Mouse (Mus musculus): Measurements from ENCODE around the gene Slc25a42. TPM values are rescaled to one million over a fixed set of nuclear protein-coding genes. Genes with fewer than 3 reads are reported as not detected.
A peak's percentile ranks its signal among the peaks of the same experiment; 100 is the strongest.

Slc25a42 gene
- total and polyA plus RNA-seq, 3 experiments: 0.63 to 3.0 (median 2.9) TPM

GRCm38 (mm10) chr8:70246622-70247021 lies 34.5 kb upstream of the Slc25a42 start:
- dilution Hi-C loops (cut with MboI; ENCODE audit: extremely low pct_ligation_motif_present, extremely low pct_unique_long_range_greater_than_20kb, low sequenced_read_pairs): no loop called here
- DNase-seq (ENCODE audit: extremely low read depth): no peak
- TF ChIP-seq IRF4 (IDR thresholded peaks at IDR 0.05; ENCODE audit: low read depth, low read length): no peak
- no peak for TF ChIP-seq JUND (conservative IDR thresholded peaks at IDR 0.05; ENCODE audit: low read depth, low read length)
- no peak for TF ChIP-seq SMC3 (IDR thresholded peaks at IDR 0.05; ENCODE audit: low read depth, low read length)
- no peak for TF ChIP-seq MAX (IDR thresholded peaks at IDR 0.05; ENCODE audit: low read length)
- TF ChIP-seq EP300 (IDR thresholded peaks at IDR 0.05; ENCODE audit: low read length): no peak
- TF ChIP-seq ETS1 (conservative IDR thresholded peaks at IDR 0.05; ENCODE audit: low read depth, low read length): no peak
- TF ChIP-seq ZC3H11A (IDR thresholded peaks at IDR 0.05; ENCODE audit: low read depth, low read length): no peak
- TF ChIP-seq HCFC1 (IDR thresholded peaks at IDR 0.05; ENCODE audit: low read depth, low read length): no peak
- TF ChIP-seq RAD21 (IDR thresholded peaks at IDR 0.05; ENCODE audit: low read depth, low read length): no peak
- no peak for TF ChIP-seq CTCF (conservative IDR thresholded peaks at IDR 0.05 in 1 of 2, IDR thresholded peaks at IDR 0.05 in 1 of 2; ENCODE audit: low read depth in 2 of 2, low read length in 2 of 2)
- TF ChIP-seq KAT2A (IDR thresholded peaks at IDR 0.05; ENCODE audit: insufficient replicate concordance, low read length): no peak
- no peak for TF ChIP-seq UBTF (IDR thresholded peaks at IDR 0.05; ENCODE audit: low read depth, low read length)
- Histone ChIP-seq H3K9ac (ENCODE audit: insufficient read depth, low read depth) (no peak overlapping the region), H3K27ac (ENCODE audit: insufficient read depth, low read depth) (no peak overlapping the region), H3K9me3 (replicated peaks; ENCODE audit: low read length) (no peaks in the 10 kb centered on the region), H3K4me1 (ENCODE audit: control insufficient read depth in 1 of 2, insufficient read depth in 2 of 2) (peaks cover 3 to 10% of the 10 kb centered on the region in 2 experiments; a peak in 3 of 4 replicates), H3K36me3 (replicated peaks in 1 of 2; ENCODE audit: control insufficient read depth in 1 of 2, insufficient read depth in 1 of 2, low read length in 1 of 2) (peaks cover 75 to 91% of the 10 kb centered on the region in 2 experiments), H3K4me3 (replicated peaks in 1 of 3; ENCODE audit: low read depth in 2 of 3, low read length in 2 of 3, poor library complexity in 1 of 3) (no peak overlapping the region), H3K27me3 (replicated peaks) (no peaks in the 10 kb centered on the region), H3K79me2 (replicated peaks; ENCODE audit: control insufficient read depth, extremely low read depth, insufficient read depth, poor library complexity, severe bottlenecking) (0 out of 2 replicates have a peak, but pooled peaks cover 5% of the 10 kb centered on the region), H3K4me2 (ENCODE audit: insufficient read depth, low read depth, poor library complexity, severe bottlenecking) (no peak overlapping the region)
- in situ Hi-C loops (cut with MboI; ENCODE audit: low pct_ligation_motif_present, low pct_unique_long_range_greater_than_20kb, low sequenced_read_pairs): no loop called here

- Histone ChIP-seq H3K9me3 (replicated peaks; ENCODE audit: low read length) (no peaks in the 10 kb centered on the region), H3K36me3 (replicated peaks in 1 of 2; ENCODE audit: control insufficient read depth in 1 of 2, insufficient read depth in 1 of 2, low read length in 1 of 2) (peaks cover 69 to 89% of the 10 kb centered on the region in 2 experiments), H3K9ac (ENCODE audit: insufficient read depth, low read depth) (no peak overlapping the region), H3K4me3 (replicated peaks in 1 of 3; ENCODE audit: low read depth in 2 of 3, low read length in 2 of 3, poor library complexity in 1 of 3) (no peak overlapping the region), H3K27ac (ENCODE audit: insufficient read depth, low read depth) (no peak overlapping the region), H3K4me1 (ENCODE audit: control insufficient read depth in 1 of 2, insufficient read depth in 2 of 2) (peaks cover 5 to 18% of the 10 kb centered on the region in 2 experiments), H3K79me2 (replicated peaks; ENCODE audit: control insufficient read depth, extremely low read depth, insufficient read depth, poor library complexity, severe bottlenecking) (peaks cover 4% of the 10 kb centered on the region), H3K4me2 (ENCODE audit: insufficient read depth, low read depth, poor library complexity, severe bottlenecking) (no peak overlapping the region), H3K27me3 (replicated peaks) (no peaks in the 10 kb centered on the region)
- dilution Hi-C loops (cut with MboI; ENCODE audit: extremely low pct_ligation_motif_present, extremely low pct_unique_long_range_greater_than_20kb, low sequenced_read_pairs) (no loop called here), in situ Hi-C loops (cut with MboI; ENCODE audit: low pct_ligation_motif_present, low pct_unique_long_range_greater_than_20kb, low sequenced_read_pairs) (no loop called here)
- TF ChIP-seq CTCF (conservative IDR thresholded peaks at IDR 0.05 in 1 of 2, IDR thresholded peaks at IDR 0.05 in 1 of 2; ENCODE audit: low read depth in 2 of 2, low read length in 2 of 2) (peak in 1 of 2 experiments; percentile 51; a peak in 2 of 4 replicates), RAD21 (IDR thresholded peaks at IDR 0.05; ENCODE audit: low read depth, low read length) (peak; percentile 45), TCF12 (IDR thresholded peaks at IDR 0.05; ENCODE audit: low read depth, low read length) (no peak), ZKSCAN1 (IDR thresholded peaks at IDR 0.05; ENCODE audit: borderline replicate concordance, low read depth, low read length) (no peak), SMC3 (IDR thresholded peaks at IDR 0.05; ENCODE audit: low read depth, low read length) (peak; percentile 40)
- no peak for DNase-seq (ENCODE audit: extremely low read depth)
Measured at GRCm38 (mm10) chr8:70240642-70241041, 28.5 kb upstream of the Slc25a42 start.

All from CH12.LX (cell line).